Mouse (Mus musculus) CH12.LX (cell line): ENCODE data around the gene Fam102b. TPM values are rescaled to one million over a fixed set of nuclear protein-coding genes. Genes with fewer than 3 reads are reported as not detected.

Source experiments
- DNase-seq: peaks from one replicate; pipeline ENCODE4 v3.0.0-alpha.2; 2013; ENCODE audit errors: extremely low read depth
- H3K27ac ChIP-seq: 2 replicates; pipeline ENCODE4 v1.5.1; 2012; ENCODE audit warnings: low read depth, mild to moderate bottlenecking, control low read depth, moderate library complexity; ENCODE audit not compliant: insufficient read depth
- H3K27me3 ChIP-seq: replicated peaks from 2 replicates; pipeline ENCODE3; 2012; ENCODE audit warnings: inconsistent platforms
- H3K36me3 ChIP-seq, 2 experiments: replicated peaks in 1 of 2; 2 replicates each; pipeline versions ENCODE3 to v1.6.1; 2012; ENCODE audit warnings: inconsistent platforms in 1 of 2, low read length in 1 of 2, mild to moderate bottlenecking in 1 of 2, mixed read lengths in 1 of 2, moderate library complexity in 1 of 2; ENCODE audit not compliant: control insufficient read depth in 1 of 2, insufficient read depth in 1 of 2
- H3K4me1 ChIP-seq, 2 experiments: 2 replicates each; pipeline ENCODE4 v1.6.1; 2012; ENCODE audit warnings: inconsistent platforms in 1 of 2, moderate library complexity in 1 of 2; ENCODE audit not compliant: insufficient read depth in 2 of 2, control insufficient read depth in 1 of 2
- H3K4me2 ChIP-seq: 2 replicates; pipeline ENCODE4 v1.6.1; 2012; ENCODE audit warnings: low read depth, mild to moderate bottlenecking, control low read depth; ENCODE audit not compliant: poor library complexity, insufficient read depth, severe bottlenecking
- H3K4me3 ChIP-seq, 3 experiments: fragments of 150-350 bp in 1 of 3; sonication (generic) in 1 of 3; replicated peaks in 1 of 3; 2 replicates each; pipeline versions ENCODE3 to v1.5.1; 2011 to 2012; ENCODE audit warnings: low read depth in 2 of 3, low read length in 2 of 3, mild to moderate bottlenecking in 2 of 3, moderate library complexity in 2 of 3, control low read depth in 1 of 3, improper control_type of control experiment in 1 of 3, inconsistent platforms in 1 of 3, mixed read lengths in 1 of 3; ENCODE audit not compliant: poor library complexity in 1 of 3
- H3K79me2 ChIP-seq: replicated peaks from 2 replicates; pipeline ENCODE4 v1.6.1; 2012; ENCODE audit warnings: mild to moderate bottlenecking, moderate library complexity; ENCODE audit not compliant: control insufficient read depth, poor library complexity, insufficient read depth, severe bottlenecking; ENCODE audit errors: extremely low read depth
- H3K9ac ChIP-seq: 2 replicates; pipeline ENCODE4 v1.6.1; 2012; ENCODE audit warnings: low read depth, mild to moderate bottlenecking, control low read depth, moderate library complexity; ENCODE audit not compliant: insufficient read depth
- H3K9me3 ChIP-seq: replicated peaks from 2 replicates; pipeline ENCODE3; 2012; ENCODE audit warnings: low read length, inconsistent platforms, mixed read lengths
- BHLHE40 ChIP-seq: IDR thresholded peaks from 2 replicates; pipeline ENCODE4 v1.6.1; 2011; ENCODE audit warnings: mild to moderate bottlenecking, low read depth, low read length, improper control_type of control experiment
- CHD1 ChIP-seq: IDR thresholded peaks from 2 replicates; pipeline ENCODE4 v1.6.1; 2012; ENCODE audit warnings: low read depth, low read length, improper control_type of control experiment, inconsistent platforms
- CHD2 ChIP-seq: IDR thresholded peaks from 2 replicates; pipeline ENCODE4 v1.6.1; 2011; ENCODE audit warnings: low read length, improper control_type of control experiment
- E2F4 ChIP-seq: IDR thresholded peaks from 2 replicates; pipeline ENCODE4 v1.6.1; 2011; ENCODE audit warnings: low read depth, low read length, improper control_type of control experiment; ENCODE audit not compliant: insufficient replicate concordance
- ELF1 ChIP-seq: IDR thresholded peaks from 2 replicates; pipeline ENCODE4 v1.6.1; 2014; ENCODE audit warnings: low read depth, mild to moderate bottlenecking, inconsistent platforms, low read length, improper control_type of control experiment
- GABPA ChIP-seq: IDR thresholded peaks from 2 replicates; pipeline ENCODE4 v1.6.1; 2012; ENCODE audit warnings: low read depth, low read length, improper control_type of control experiment, inconsistent platforms; ENCODE audit not compliant: insufficient replicate concordance
- IRF4 ChIP-seq: IDR thresholded peaks from 2 replicates; pipeline ENCODE4 v1.6.1; 2014; ENCODE audit warnings: low read depth, mild to moderate bottlenecking, inconsistent platforms, low read length, improper control_type of control experiment
- JUND ChIP-seq: conservative IDR thresholded peaks from 2 replicates; pipeline ENCODE4 v1.6.1; 2011; ENCODE audit warnings: low read depth, low read length, improper control_type of control experiment
- MAFK ChIP-seq: IDR thresholded peaks from 2 replicates; pipeline ENCODE4 v1.6.1; 2011; ENCODE audit warnings: low read length, improper control_type of control experiment; ENCODE audit not compliant: insufficient replicate concordance
- MAX ChIP-seq: IDR thresholded peaks from 2 replicates; pipeline ENCODE4 v1.6.1; 2011; ENCODE audit warnings: low read length, improper control_type of control experiment
- MAZ ChIP-seq: IDR thresholded peaks from 2 replicates; pipeline ENCODE4 v1.6.1; 2012; ENCODE audit warnings: low read depth, mild to moderate bottlenecking, inconsistent platforms, low read length, improper control_type of control experiment, moderate library complexity
- MXI1 ChIP-seq: IDR thresholded peaks from 2 replicates; pipeline ENCODE4 v1.6.1; 2011; ENCODE audit warnings: mild to moderate bottlenecking, low read depth, low read length, improper control_type of control experiment
- NRF1 ChIP-seq: IDR thresholded peaks from 2 replicates; pipeline ENCODE4 v1.6.1; 2014; ENCODE audit warnings: low read depth, mild to moderate bottlenecking, inconsistent platforms, low read length, improper control_type of control experiment, moderate library complexity
- PAX5 ChIP-seq: IDR thresholded peaks from 2 replicates; pipeline ENCODE4 v1.6.1; 2012; ENCODE audit warnings: low read length, inconsistent platforms, mixed read lengths
- POLR2A ChIP-seq: IDR thresholded peaks from 2 replicates; pipeline ENCODE4 v1.6.1; 2011; ENCODE audit warnings: low read depth, mild to moderate bottlenecking, improper control_type of control experiment, low read length
- RAD21 ChIP-seq: IDR thresholded peaks from 2 replicates; pipeline ENCODE4 v1.6.1; 2011; ENCODE audit warnings: low read depth, mild to moderate bottlenecking, low read length, improper control_type of control experiment, moderate library complexity
- SIN3A ChIP-seq: IDR thresholded peaks from 2 replicates; pipeline ENCODE4 v1.6.1; 2012; ENCODE audit warnings: low read length, improper control_type of control experiment, inconsistent platforms
- SMC3 ChIP-seq: IDR thresholded peaks from 2 replicates; pipeline ENCODE4 v1.6.1; 2011; ENCODE audit warnings: low read depth, low read length, improper control_type of control experiment
- TBP ChIP-seq: conservative IDR thresholded peaks from 2 replicates; pipeline ENCODE4 v1.6.1; 2011; ENCODE audit warnings: low read depth, low read length, improper control_type of control experiment
- USF1 ChIP-seq: IDR thresholded peaks from 2 replicates; pipeline ENCODE4 v1.6.1; 2014; ENCODE audit warnings: low read depth, mild to moderate bottlenecking, inconsistent platforms, low read length, improper control_type of control experiment
- USF2 ChIP-seq: conservative IDR thresholded peaks from 2 replicates; pipeline ENCODE4 v1.6.1; 2011; ENCODE audit warnings: low read depth, low read length, improper control_type of control experiment
- ZC3H11A ChIP-seq: IDR thresholded peaks from 2 replicates; pipeline ENCODE4 v1.6.1; 2012; ENCODE audit warnings: low read depth, mild to moderate bottlenecking, inconsistent platforms, low read length, improper control_type of control experiment
- ZKSCAN1 ChIP-seq: IDR thresholded peaks from 2 replicates; pipeline ENCODE4 v1.6.1; 2012; ENCODE audit warnings: low read depth, inconsistent platforms, low read length, improper control_type of control experiment, borderline replicate concordance
- dilution Hi-C: fragments of 300-500 bp; cut with MboI; formaldehyde crosslinking; loops from 2 replicates; pipeline ENCODE4 v1.14.3; 2020; ENCODE audit warnings: low sequenced_read_pairs; ENCODE audit not compliant: extremely low pct_unique_long_range_greater_than_20kb, extremely low pct_ligation_motif_present
- in situ Hi-C: fragments of 300-500 bp; cut with MboI; formaldehyde crosslinking; loops from 3 replicates; pipeline ENCODE4 v1.14.3; 2019; ENCODE audit warnings: low sequenced_read_pairs, low pct_ligation_motif_present, low pct_unique_long_range_greater_than_20kb, mixed read lengths
- polyA plus RNA-seq: library from polyadenylated mRNA; unstranded; fragments of >175 nt; gene quantifications from 2 replicates; pipeline ENCODE4 v1.2.1, GENCODE M21; 2012; ENCODE audit warnings: low read depth; ENCODE audit not compliant: insufficient read length
- total RNA-seq, 2 experiments: library from RNA; depleted of rRNA; stranded (reverse); fragments of 300-350 nt in 1 of 2; fragments of >200 nt in 1 of 2; gene quantifications; 2 replicates each; pipeline ENCODE4 v1.2.3; 2012 to 2014

The Fam102b gene
- total and polyA plus RNA-seq, 3 experiments = 2.8 to 6.2 (median 4.3) TPM

GRCm38 (mm10) chr3:109008180-109008579 is 19.2 kb downstream of the Fam102b start:
- H3K4me3 ChIP-seq = no peak overlapping the region
- no peaks in the 10 kb centered on the region; the same call in 1 of the 2 replicates for H3K79me2 ChIP-seq
- no peak overlapping the region for H3K27ac ChIP-seq
- peaks cover 5 to 30% of the 10 kb centered on the region in 2 experiments; a peak in 3 of 4 replicates for H3K4me1 ChIP-seq
- H3K27me3 ChIP-seq = no peaks in the 10 kb centered on the region
- in situ Hi-C loops = no loop called here
- no peak overlapping the region for H3K9ac ChIP-seq
- no peaks in the 10 kb centered on the region for H3K36me3 ChIP-seq
- dilution Hi-C loops = no loop called here
- H3K4me2 ChIP-seq = no peak overlapping the region
- DNase-seq = no peak
- TF ChIP-seq MAX (no peak), SIN3A (no peak), IRF4 (no peak), ELF1 (no peak), POLR2A (no peak), ZC3H11A (no peak), MAZ (no peak), USF1 (no peak), USF2 (no peak), SMC3 (no peak), CHD2 (no peak), TBP (no peak), MXI1 (no peak), E2F4 (no peak), GABPA (no peak), MAFK (no peak), BHLHE40 (no peak), RAD21 (no peak), ZKSCAN1 (no peak)
- H3K9me3 ChIP-seq = no peaks in the 10 kb centered on the region

GRCm38 (mm10) chr3:109005777-109006176 is 21.6 kb downstream of the Fam102b start:
- H3K4me3 ChIP-seq = no peak overlapping the region
- TF ChIP-seq NRF1 (no peak), E2F4 (no peak), CHD1 (no peak), JUND (no peak), CHD2 (no peak), RAD21 (no peak), PAX5 (no peak), ELF1 (no peak)
- no peak for DNase-seq
- H3K27me3 ChIP-seq = no peaks in the 10 kb centered on the region
- no peak overlapping the region for H3K27ac ChIP-seq
- peaks cover 0 to 6% of the 10 kb centered on the region in 2 experiments for H3K36me3 ChIP-seq
- H3K9me3 ChIP-seq = no peaks in the 10 kb centered on the region
- in situ Hi-C loops = no loop called here
- H3K4me2 ChIP-seq = no peak overlapping the region
- no peak overlapping the region for H3K9ac ChIP-seq
- no peaks in the 10 kb centered on the region; the same call in 1 of the 2 replicates for H3K79me2 ChIP-seq
- dilution Hi-C loops = no loop called here
- peaks cover 5 to 30% of the 10 kb centered on the region in 2 experiments; a peak in 3 of 4 replicates for H3K4me1 ChIP-seq
